Mouse (Mus musculus) thymus, postnatal 36 days (tissue): ENCODE measurements at regions not wholly inside any gene's neighbourhood (a gene's known extent, or its start where the extent isn't known, plus 50 kb on each side); places are given as distances from the start of the nearest gene placed in this dataset.

Experiments used
- DNase-seq, 2 experiments: peaks; one replicate each; pipeline ENCODE4 v3.0.0; 2022; ENCODE audit warnings: mixed read lengths in 2 of 2

DNA sequence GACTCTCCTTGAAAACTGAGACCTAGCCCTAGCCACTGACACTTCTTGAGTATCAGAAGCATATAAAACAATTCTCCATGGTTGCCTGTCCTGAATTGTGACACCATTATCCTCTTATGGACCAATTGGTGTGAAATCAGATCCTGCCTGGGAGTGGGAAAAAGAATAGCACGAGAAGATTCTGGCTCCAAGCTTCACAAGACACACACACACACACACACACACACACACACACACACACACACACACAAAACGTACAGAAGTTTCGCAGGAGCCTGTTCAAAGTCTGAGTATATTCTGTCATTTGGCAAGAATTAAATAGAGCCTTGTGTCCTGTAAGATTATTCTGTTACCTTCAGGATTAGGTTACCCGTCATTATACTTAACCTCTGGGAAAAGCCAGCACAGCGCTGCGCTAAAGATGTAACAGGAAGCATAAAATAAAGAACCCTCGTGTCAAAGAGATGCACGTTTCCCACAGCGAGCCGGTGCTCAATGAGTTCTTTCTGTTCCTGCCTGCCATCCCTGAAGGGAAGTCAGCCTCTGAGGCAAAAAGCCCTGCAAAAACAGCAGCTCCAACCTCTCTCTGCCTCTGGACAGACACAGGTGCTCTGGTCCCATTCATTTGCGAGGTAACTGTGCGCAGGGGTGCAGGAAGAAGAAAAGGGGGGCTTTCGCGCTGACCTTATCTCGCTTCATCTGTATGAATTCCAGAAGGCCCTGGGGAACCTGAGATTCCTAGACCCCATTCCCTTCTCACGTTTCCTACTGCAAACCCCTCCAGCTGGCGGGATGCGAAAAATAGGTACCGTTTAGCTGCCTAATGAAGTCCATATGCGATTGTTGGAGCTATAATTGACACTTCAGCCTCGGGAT lies 178.4 kb upstream of the Elac2 start:
- DNase-seq, result peak; percentile 50 to 54

- DNase-seq, result peak; percentile 63 to 75
Observed at GRCm38 (mm10) chr11:64801351-64801750, 177.5 kb upstream of the Elac2 start.

DNA sequence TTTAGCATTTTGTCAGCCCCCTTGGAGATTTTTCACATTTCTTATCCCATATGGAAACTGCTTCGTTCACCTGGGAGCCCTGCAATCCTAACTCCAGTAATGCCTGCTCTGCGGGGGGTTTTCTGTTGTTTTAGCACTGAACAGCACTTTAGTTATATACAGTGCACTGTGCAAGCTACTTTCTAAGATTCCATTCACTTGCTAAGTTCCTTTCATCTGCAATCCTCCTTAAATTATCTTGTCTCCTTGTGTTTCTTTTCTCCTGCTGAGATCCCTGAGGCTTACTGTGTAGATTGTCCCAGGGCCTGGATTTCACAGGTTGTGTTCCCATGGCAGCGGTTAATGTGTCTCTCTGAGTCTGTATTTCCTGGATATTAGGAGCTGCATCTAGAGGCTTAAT lies 173.3 kb upstream of the Elac2 start:
- no peak for DNase-seq

GRCm38 (mm10) chr11:64812408-64812807 lies 166.4 kb upstream of the Elac2 start:
- no peak for DNase-seq

DNA sequence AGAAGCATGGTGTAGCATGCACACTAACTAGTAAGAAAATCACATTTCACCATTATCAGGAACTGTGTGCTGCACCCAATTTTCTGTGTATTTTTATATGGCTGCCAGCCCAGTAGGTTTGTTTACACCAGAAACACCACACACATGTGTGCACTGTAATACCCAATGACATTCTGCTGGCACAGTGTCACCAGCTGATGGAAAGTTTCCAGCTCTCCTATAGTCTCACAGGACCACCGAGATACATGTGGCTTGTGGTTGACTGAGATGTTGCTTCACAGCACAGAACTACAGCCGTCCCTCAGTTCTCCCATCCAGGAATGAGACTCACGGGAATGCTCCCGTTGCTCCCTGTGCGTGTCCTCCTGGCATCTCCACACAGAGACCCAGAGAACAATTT lies 149.4 kb upstream of the Elac2 start:
- DNase-seq, result no peak

DNA sequence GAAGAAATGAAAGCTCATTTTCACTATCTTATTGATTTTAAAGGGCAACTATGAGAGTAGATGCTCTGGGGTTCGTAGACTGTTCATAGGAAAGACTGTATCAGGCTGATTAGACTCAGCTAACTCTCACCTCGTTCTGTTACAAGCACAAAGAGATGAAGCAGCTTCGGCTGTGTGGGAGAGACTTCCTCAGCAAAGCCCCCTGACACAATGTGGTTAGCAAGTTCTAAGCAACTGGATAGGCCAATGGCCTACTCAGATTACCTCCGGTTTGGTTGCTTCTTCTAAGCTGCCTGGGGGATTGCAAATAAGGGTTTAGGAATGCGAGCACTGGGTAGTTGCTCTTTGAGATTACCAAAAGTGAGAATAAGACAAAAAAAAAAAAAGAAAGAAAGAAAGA lies 146.4 kb upstream of the Elac2 start:
- DNase-seq, result peak; percentile 11 to 26

GRCm38 (mm10) chr11:64833786-64834185 lies 145.1 kb upstream of the Elac2 start:
- DNase-seq, result no peak

- DNase-seq, result no peak
Observed at GRCm38 (mm10) chr11:64836771-64837170, 142.1 kb upstream of the Elac2 start.

- no peak for DNase-seq
Observed at GRCm38 (mm10) chr11:64841092-64841491, 137.7 kb upstream of the Elac2 start.

- no peak for DNase-seq
Observed at GRCm38 (mm10) chr11:64842775-64843530, 135.9 kb upstream of the Elac2 start.

- DNase-seq, result no peak
Observed at GRCm38 (mm10) chr11:64846577-64847147, 132.2 kb upstream of the Elac2 start.

GRCm38 (mm10) chr11:64859636-64860035 lies 119.2 kb upstream of the Elac2 start:
- no peak for DNase-seq

DNA sequence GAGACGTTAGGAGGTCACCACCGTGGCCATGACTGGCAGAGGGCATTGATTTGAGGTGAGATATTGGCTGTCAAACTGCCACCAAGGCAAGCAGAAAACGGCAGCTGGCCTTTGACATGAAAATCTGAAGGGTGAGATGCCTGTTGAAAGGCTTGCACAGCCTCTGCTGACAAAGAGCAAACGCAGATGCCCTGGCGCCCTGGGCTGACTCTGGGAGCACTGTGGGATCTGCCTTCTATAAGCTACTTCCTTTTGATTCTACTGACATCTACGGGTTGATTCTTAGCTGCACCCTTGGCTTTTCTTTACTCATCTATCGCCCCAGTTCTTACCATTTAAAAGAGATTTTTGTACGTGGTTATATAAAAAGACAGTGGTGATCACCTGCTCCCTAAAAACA lies 98.2 kb upstream of the Elac2 start:
- peak; percentile 9 to 41 for DNase-seq

DNA sequence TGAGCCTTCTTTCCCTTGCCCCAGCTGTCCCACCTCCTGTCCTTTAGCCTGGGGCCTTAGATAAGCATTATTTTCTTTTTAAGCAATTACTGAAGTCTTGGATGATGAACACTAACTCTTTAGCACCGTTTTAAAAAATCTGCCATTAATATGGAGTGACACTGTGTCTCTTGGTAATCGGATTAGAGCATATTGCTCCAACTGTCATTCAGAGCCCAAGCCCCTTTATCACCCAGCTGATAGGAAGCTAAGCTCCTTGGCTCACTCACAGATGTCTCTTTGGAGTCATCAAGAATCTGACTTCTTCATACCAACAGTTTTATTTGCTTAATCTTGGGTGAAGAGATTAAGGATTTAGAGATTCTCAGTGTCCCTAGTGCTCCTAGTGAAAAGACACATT lies 94.3 kb upstream of the Elac2 start:
- no peak for DNase-seq

DNA sequence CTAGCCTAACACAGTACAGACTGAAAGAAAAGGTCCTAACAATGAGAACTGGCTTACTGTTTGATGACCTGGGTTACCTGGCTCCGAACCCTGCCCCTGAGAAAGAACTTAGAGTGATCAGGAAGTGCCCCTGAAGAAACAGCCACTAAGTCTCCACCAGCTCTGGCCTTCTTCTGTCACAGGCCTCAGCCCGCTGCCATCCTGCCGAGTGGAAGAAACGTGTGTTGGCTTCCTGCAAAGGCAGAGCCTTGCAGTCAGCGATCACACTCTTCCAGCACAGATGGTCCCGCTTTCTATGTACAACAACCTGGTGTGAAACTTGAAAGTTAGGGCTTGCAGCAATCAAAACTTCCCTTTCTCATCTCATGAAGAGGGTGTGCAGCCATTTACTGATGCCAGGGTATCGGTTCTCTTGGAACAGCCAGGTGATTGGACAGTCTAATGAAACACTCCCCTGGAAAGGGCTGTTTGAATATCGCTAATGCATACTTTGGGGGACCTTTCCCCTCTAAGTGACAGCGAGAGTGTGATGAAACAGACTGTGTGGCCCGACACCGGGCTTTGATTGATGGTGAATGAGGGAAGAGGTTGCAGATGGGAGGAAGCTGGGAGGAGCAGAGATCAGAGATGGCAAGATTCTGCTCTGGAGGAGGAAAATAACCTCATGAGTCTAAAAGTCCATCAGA lies 89.4 kb upstream of the Elac2 start:
- no peak for DNase-seq

- DNase-seq, result peak; percentile 53 to 62
Observed at GRCm38 (mm10) chr11:64890776-64891175, 88.1 kb upstream of the Elac2 start.

DNA sequence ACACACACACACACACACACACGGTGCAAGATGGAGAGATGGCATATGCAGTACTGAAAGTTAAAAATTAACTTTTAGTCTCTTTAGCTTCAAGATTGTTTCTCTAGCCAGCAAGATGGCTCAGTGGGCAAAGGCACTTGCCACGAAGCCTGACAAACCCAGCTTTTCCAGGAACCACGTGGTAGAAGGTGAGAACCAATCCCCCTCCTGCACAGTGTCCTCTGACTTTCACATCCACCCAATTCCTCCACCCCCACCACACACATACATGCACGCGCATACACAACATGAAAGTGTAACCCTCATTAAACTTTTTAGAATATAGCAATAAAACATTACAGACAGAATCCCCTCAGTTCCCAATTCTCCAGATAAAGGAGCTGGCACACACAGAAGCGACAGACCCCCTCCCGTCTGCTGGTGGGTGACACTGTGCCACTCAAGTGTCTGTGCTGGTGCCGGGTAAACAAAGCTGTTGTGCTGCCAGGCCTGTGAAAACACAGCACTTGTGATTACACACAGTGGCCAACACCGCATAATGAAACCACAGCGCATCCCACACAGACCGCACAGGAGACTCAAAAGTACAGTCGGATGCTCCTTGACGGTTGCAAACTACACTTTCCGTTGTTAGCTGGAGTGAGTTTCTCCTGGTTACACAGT lies 82.9 kb upstream of the Elac2 start:
- no peak for DNase-seq

DNA sequence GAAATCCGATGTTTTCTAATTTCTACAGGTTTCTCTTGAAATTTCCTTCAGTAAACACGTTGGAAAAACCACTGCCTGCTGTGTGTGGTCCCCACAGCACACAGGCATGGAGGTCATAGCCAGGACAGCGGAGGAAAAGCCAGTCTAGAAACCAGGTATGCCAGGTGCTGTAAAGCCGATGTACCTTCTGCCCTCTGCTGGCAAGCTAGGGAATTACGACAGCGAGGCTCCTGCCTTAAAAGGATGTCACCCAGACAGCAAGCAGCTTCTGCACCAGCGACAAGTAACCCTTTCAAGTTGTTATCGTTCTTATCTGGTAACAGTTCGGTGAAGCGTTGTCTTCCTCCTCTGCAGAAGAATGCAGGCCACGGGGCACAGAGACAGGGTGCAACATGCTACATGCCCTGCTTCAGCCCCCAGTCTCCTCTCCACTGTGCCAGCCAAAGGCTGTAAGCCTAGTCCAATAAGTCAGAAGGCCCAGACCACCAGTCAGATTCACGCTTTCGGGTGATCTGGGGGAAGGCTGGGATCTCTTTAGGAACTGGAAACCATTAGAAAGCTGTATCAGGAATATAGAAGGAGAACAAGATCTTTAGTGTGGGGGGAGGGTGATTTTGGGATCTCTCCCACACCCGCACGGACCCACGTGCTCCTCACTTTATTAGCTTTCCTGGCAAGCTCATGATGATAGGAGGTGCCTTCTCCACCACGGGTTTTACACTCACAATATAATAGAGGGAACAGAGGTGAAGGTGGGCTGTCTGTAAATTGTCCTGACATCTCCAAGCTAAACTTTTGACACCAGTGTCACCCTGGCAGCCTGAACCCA lies 79.9 kb upstream of the Elac2 start:
- peak; percentile 74 to 75 for DNase-seq

DNA sequence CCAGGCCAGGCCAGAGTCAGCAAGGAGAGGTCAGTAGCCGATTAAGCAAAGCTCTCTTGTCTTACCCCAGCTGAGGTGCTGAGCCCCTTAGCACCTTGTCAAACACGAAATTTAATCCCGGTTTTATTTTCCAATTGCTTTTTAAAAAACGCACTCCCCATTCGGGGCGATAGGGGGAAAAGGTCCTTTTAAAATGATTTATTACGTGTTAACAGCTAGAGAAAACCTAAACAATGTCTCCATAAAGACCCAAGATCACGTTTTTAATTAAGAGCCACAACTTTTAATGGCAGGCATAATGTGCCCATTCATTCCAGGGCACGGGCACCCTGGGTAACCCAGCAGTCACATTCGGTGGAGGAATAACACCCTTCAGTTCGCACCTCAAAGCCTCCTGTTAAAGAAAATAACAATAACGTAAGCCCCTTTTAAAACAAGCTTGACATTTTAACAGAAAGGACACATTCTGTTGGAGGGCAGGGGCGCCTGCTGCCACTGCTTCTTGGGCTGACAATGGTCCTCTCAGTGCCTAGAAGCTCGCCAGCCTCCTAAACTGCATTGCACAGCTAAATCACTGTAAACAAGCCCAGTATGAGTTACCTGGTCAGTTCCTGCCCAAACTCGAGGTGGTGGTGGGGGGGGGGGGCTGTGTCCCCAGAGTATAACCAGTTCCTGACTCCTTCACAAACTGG lies 79.1 kb upstream of the Elac2 start:
- DNase-seq, result no peak

DNA sequence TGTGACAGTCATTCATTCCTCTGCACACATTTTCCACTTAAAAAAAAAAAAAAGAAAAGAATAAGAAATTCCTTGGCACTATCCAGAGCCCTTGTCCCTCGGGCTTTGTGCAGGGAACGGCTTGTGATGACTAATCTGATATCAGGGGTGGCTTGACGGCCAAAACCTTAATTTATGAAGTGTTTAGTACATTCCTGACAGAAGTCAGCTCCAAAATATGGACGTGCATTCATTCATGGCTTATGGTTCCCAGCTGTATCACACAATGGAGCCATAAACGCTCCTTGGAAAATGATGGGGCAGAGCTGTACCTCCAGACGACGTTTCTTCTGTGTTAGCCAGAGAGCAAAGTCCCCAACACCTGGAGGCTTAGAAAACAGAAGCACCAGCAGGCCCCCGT lies 62.1 kb upstream of the Elac2 start:
- DNase-seq, result no peak

GRCm38 (mm10) chr11:64917301-64917700 lies 61.5 kb upstream of the Elac2 start:
- DNase-seq, result no peak
